Mouse (Mus musculus) left cerebral cortex, postnatal 25 days (tissue): Measurements from ENCODE around the gene Itgav. TPM values are rescaled to one million over a fixed set of nuclear protein-coding genes. Genes with fewer than 3 reads are reported as not detected.

ENCODE experiments used
- total RNA-seq, 2 experiments: library from RNA; stranded (reverse); gene quantifications; 2 replicates each; pipeline ENCODE4 v1.2.3; 2021

The Itgav gene
- total RNA-seq, 2 experiments from 2014 or later, result 116 to 131 TPM

Other genes with a start within 250 kb of the Itgav start
- 100 to 1,000 TPM; 145 to 151 TPM for gene Zc3h15, start 80.0 kb upstream of the Itgav start, total RNA-seq
- gene Fam171b, start 88.2 kb downstream of the Itgav start, total RNA-seq, result 100 to 1,000 TPM; 205 to 213 TPM
- gene Zswim2, start 216.8 kb downstream of the Itgav start, total RNA-seq, result not detected
- gene Gm13698, start 231.3 kb downstream of the Itgav start, total RNA-seq, result 1 to 10 TPM; 1.4 to 1.6 TPM
- 1 to 10 TPM; 1.4 to 1.6 TPM for gene Gm13693, start 237.1 kb downstream of the Itgav start, total RNA-seq
- 1 to 10 TPM in 1 of 2 experiments, not detected in 1; 1.4 TPM for gene Gm13695, start 242.9 kb downstream of the Itgav start, total RNA-seq
- 1 to 10 TPM; 1.4 to 1.6 TPM for gene Gm13696, start 248.7 kb downstream of the Itgav start, total RNA-seq